Mouse (Mus musculus) MEL (cell line): ENCODE measurements at regions not wholly inside any gene's neighbourhood (a gene's known extent, or its start where the extent isn't known, plus 50 kb on each side); places are given as distances from the start of the nearest gene placed in this dataset.

Experiments used
- HCFC1 ChIP-seq: IDR thresholded peaks from 2 replicates; pipeline ENCODE4 v1.6.1; 2012; ENCODE audit warnings: low read depth, mild to moderate bottlenecking, inconsistent platforms, low read length, improper control_type of control experiment, moderate library complexity
- MAFK ChIP-seq: IDR thresholded peaks from 2 replicates; pipeline ENCODE4 v1.6.1; 2011; ENCODE audit warnings: low read depth, mild to moderate bottlenecking, low read length, improper control_type of control experiment, borderline replicate concordance
- POLR2A ChIP-seq, 2 experiments: IDR thresholded peaks; 2 replicates each; pipeline ENCODE4 v1.6.1; 2011 to 2012; ENCODE audit warnings: low read length in 2 of 2, mild to moderate bottlenecking in 2 of 2, control low read depth in 1 of 2, improper control_type of control experiment in 1 of 2, low read depth in 1 of 2, moderate library complexity in 1 of 2; ENCODE audit not compliant: control insufficient read depth in 1 of 2, insufficient read depth in 1 of 2, poor library complexity in 1 of 2
- SIN3A ChIP-seq: IDR thresholded peaks from 2 replicates; pipeline ENCODE4 v1.6.1; 2012; ENCODE audit warnings: low read length, improper control_type of control experiment, inconsistent platforms
- ZNF384 ChIP-seq: IDR thresholded peaks from 2 replicates; pipeline ENCODE4 v1.6.1; 2012; ENCODE audit warnings: low read depth, mild to moderate bottlenecking, inconsistent platforms, low read length, improper control_type of control experiment

- TF ChIP-seq HCFC1 (no peak), ZNF384 (no peak), SIN3A (no peak), POLR2A (IDR thresholded peaks at IDR 0.05; ENCODE audit: control insufficient read depth in 1 of 2, insufficient read depth in 1 of 2, low read depth in 1 of 2, low read length in 2 of 2, poor library complexity in 1 of 2) (no peak), MAFK (no peak)
Measured at GRCm38 (mm10) chr14:80169211-80169610, 185.3 kb downstream of the Olfm4 start.
